Mouse (Mus musculus) adipocyte (in vitro differentiated cells): Measurements from ENCODE around the gene Trim31.
A peak's percentile ranks its signal among the peaks of the same experiment; 100 is the strongest.
"Not testable (repeated sequence)": the region's sequence is repeated elsewhere in the genome, so short reads cannot be mapped to it uniquely, and the experiment has no call there.

ENCODE experiments used
- DNase-seq: peaks from one replicate; pipeline ENCODE4 v3.0.0-alpha.2; 2016; ENCODE audit warnings: low spot score

Trim31 gene

DNA sequence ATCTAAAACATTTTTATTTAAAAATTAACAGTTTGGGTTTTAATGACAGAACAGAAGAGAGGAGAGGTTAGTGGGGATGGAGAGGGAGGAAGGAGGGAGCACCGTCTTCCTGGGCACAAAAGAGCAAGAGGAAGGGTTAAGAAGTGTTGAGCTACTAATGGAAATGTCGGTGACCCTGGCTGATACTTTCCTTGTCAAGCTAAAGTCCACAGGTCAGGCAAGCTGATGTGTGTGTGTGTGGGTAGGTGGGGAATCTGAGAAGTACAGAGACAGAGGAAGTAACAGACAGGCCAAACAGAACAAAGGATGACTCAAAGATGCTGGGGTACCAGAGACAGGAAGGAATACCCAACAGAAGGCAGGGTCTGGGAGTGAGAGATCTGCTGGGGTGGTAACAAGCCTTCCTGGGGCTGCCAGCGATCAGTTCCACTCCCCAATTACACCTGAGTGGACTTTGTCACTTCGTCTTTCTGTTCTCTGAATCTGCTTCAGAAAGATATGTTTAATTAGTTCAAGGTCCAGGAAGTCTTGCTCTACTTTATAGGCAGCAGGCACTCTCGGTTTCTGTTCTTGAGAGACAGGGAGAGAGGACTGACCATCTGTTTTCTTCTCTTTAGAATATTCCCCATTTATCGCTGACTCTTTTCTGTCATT is at the start of gene Trim31:
TSS of gene Trim31 (plus strand) at position 567 of the 654 bp plus-strand sequence.
- no peak for DNase-seq

DNA sequence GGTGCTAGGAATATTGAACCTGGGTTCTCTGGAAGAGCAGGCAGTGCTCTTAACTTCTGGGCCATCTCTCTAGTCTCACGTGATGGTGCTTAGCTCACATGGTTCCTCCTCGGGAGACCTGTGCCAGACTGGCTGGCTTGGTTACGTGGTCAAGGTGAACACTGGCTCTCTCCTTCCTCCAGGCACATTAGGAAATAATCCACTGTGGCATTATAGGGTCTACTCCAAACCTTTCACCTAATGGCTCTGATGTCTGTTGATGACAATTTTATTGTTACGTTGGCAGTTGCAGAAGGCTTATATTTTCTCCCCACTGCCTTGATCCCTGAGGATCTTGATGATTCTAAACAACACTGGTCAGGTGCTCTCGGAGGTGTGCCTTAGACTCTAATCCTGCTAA is 49.0 kb upstream of the Trim31 start:
- DNase-seq, result no peak

DNA sequence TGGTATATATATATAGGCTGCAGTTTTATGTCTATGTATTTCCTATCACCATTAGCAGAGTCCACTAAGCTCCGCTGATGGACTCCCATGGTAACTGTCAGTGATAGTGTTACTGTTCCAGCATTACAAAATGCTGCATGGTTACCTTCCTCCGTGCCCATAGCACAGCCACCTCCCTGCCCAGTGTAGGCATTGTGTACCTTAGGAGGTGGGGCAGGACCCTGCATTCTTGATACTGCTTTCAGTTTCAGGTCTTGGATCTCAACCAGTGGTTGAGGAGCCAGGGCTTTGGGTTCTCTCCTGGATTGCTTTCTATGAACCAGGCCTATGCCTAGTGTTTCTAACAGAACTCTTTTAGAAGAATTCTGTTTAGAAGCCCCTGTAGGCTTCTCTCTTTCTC is 47.9 kb upstream of the Trim31 start:
- no peak for DNase-seq

DNA sequence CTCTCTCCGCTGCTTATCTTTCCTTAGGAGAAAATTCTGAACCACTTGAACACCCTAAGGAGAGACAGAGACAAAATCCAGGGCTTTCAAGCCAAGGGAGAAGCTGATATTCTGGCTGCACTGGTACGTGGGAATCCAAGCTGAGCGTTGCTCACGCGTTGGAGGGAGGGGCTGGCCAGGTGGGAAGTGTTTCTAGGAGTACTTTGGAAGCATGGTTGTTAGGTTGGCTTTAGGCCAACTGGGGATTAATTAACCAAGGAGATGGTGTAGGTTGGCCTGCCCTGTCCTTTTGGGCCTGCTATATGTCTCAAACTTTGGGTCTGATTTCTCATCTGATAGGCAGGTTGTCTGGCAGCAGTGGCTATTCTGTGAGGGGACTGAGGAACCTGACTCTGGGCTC is 46.7 kb upstream of the Trim31 start:
- no peak for DNase-seq

DNA sequence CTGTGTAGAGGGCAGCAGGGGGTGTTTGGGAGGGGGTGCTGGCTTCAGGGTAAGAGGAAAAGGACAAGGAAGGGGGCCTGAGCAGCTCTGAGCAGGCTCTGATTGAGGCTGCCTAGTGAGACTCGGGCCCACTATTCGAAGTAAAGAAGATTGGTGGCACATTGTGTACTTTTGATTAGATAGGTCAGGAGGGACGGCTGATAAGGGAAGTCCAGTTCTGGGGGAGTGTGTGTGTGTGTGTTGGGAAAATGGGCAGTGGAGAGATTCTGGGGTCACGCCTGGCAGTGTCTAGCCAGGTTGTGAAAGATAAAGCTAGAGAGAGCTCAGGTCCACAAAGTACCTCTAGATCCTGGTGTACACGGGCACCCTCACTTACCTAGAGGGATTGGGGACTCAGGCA is 46.3 kb upstream of the Trim31 start:
- no peak for DNase-seq

DNA sequence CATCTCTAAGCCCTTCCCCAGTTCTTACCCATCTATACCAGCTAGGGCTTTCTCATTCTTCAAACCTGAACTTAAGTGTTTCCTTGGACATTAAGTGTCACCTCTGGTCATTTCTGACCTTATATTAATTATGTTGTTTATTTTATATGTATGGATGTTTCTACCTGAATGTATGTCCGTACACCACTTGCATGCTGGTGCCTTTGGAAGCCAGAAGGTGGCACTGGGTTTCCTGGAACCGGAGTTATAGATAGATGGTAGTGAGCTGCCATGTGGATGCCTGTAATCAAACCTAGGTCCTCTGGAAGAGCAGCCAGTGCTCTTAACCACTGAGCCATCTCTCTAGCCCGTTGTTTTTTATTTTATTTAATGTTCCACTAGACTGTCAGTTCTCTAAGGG is 42.4 kb upstream of the Trim31 start:
- DNase-seq, result no peak

DNA sequence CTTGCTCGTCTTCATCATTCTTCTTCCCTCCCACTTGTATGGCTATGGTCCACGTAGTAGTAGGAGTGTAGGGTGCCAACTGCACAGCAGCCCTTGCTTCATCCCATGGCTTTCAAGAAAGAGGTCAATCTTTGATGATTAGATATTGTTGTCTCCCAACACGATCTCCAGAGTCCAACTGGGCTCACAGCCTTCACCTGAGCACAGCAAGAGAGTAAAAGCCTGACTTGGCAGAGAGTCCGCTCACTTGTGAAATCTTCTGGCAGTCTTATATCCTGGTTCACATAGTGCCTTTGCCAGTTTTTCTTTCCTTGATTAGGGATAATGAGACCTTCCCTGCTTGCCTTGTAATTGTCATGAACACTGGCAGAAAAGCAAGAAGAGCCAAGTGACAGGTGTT is 41.7 kb upstream of the Trim31 start:
- peak; percentile 45 for DNase-seq

DNA sequence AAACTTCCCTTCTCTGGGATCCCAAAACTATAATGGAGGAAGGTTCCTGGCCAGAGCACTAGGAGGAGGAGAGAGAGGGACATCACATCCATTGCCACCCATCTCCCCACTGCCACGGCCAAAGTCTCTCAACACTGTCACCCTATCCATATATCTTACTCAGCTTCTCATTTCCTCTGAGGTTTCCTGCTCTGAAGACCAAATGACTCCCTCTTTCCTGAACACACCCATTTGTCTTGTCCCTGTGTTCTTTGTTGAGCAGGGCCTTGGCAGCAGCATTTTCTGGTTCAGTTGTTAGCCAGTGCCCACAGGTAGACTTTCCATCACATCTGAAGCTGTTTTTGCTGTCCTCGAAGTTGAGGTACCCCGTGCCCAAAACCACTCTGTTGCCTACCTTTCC is 39.7 kb upstream of the Trim31 start:
- DNase-seq, result no peak

DNA sequence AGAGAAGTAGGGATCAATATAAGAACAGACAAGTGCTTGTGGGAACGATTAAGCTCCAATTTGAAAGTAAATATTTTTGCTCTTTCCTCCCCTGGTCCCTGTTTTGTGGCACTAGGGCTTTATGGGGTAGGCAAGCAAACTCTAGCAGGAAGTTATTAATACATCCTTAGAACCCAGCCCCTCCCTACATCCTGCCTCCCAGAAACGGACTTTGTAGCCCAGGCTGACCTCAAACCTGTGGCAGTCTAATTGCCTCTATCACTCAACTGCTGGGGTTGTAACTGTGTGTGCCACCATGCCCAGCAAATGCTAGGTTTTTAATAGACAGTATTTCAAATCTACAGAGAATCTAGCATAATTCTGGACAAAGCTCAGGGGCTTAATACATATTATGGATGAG is 36.2 kb upstream of the Trim31 start:
- DNase-seq, result no peak

DNA sequence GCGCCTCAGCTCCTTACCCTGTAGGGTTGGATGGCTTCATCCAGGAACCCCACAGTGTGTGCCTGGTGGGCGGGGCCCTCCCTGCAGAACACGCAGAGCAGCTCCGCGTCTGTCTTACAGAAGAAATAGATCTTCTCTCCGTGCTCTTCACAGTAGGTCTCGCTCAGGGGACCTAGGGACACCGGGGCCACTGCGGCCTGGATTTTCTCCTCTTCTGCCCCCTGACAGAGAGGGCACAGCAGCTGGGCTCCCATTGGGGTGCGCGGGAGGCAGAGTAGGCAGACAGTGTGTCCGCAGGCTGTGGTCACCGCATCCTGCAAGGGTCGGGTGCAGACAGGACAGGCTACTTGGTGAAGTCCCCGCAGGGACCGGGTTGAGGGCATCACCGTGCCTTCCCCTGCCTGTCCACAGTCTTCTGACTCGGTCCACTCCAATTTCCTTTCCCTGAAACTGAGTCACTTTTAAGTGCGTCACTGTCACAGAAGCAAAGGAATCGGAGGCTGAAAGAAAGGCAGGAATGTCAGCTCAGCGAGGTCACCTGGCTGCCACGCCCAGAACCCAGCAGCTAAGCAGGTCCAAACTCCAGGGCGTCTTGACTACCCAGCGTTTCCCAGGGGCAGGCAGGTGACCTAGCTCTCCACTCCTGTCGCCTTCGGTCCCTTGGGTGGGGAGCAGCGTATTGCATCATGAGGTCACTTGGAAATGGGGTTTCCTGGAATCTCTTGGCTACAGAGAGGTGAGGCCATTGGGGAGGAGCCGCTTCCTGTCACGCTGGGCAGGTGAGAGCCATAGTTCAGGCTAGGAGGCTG is 31.0 kb upstream of the Trim31 start, which contains the start of gene Trim15:
TSS of gene Trim15 (minus strand) at position 492 of the 809 bp plus-strand sequence.
- no peak for DNase-seq

DNA sequence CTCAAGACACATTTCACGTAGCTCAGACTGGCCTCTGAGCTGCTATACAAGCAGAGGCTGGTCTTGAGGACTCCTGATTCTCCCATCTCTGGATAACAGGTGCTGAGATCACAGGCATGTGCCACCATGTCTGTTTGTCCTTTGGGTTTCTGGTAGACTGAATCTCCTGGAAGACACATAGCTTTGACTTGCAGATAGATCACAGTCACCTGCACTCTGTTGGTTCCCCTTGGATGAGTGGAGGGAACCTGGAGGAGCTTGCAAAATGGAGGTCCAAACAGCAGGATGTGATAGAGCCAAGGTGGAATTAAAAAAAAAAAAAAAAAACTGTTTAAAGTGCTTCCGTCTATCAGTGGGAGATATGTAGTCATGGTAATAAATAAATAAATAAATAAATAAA is 29.1 kb upstream of the Trim31 start:
- no peak for DNase-seq

DNA sequence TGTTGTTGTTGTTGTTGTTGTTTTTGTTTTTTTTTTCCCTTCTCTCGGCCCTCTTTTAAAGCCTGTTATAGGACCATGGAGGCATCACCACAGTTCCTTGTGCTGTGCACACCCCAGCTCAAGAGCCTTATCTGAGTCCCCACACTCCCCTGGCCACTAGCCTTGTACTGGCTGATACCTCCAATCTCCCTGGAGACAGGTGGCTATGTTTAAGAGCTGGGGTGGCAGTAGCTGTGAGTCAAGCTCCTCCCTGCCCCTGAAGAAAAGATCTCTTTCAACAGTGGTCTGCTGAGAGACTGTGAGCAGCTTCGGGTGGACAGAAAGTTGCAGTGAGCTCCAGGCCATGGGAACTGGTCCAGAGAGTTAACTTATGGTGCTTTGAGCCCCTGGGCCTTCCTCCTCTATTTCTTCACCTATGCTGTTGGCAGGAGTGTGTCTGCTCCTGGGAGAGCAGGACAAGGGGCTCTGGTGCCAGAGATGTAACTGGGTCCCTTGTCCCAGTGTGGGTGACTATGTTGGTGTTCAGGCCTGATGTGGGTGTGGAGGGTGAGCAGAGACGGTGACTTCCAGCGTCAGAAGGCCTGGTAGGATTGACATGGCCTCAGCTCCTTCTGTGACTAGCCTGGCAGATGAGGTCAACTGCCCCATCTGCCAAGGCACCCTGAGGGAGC is 28.5 kb upstream of the Trim31 start, which contains the start of gene Trim10:
TSS of gene Trim10 (plus strand) at position 291 of the 671 bp plus-strand sequence.
- no peak for DNase-seq

DNA sequence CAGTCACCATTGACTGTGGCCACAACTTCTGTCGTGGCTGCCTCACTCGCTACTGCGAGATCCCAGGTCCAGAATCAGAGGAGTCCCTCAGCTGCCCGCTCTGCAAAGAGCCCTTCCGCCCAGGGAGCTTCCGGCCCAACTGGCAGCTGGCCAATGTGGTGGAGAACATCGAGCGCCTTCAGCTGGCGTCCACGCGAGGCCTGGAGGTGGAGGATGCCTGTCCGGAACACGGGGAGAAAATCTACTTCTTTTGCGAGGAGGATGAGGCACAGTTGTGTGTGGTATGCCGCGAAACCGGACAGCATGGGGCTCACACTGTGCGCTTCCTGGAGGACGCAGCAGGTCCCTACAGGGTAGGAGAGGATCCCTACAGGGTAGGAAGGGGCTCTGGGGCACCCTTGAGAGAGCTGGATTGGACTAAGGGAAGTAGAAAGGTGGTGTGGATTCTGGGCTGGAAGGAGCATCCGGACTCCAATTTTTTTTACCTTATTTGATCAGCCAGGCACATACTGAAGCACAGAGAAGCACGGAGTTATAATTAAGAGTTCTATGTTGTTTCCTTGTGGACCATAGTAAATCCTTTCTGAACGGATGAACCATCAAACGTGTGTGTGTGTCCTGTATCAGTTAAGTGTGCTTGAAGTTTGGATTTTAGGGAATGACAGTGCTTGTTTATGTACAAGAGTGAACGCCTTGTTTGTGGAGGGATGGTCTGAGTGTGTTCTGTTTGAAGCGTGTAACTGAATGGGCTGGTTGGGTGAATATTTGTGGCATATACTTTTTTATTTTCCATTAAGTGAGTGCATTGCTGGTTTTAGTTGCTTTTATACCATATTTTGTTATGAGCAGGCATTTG is 27.7 kb upstream of the Trim31 start:
- no peak for DNase-seq

DNA sequence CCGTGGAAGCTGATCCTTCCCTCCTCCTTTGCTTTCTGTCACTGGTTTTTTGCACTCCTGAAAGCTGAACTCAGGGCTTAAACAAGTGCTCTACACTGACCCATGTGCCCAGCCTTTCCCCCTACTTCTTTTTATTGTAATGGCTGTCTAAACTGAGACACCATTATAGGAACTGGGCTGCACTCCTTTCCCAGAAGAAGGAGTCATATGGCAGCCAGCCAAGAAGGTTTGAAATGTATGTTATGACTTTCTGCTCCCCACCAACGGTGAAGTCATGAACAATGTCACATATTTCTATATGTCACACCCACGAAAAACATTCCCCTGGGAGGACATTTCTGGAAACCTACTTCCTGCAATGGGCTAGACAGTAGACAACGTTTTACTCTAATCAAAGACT is 23.3 kb upstream of the Trim31 start:
- no peak for DNase-seq

DNA sequence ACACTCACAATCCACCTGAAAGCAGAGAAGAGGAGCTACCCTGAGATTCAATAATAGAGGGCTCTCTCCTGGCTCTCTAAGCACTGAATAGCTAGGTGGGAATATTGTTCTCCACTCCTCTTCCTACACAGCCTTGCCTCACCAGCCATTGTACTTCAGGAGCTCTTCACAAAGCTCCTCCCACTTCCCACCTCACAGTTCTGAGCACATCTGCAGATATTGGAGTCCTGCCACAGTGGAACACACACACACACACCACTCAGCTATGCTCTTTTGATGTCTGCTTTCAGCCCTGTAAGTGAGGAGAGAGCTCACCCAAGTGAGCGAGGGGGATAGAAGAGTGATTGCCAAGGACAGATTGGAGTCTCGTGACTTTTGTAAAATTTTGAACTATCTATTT is 14.6 kb upstream of the Trim31 start:
- no peak for DNase-seq

DNA sequence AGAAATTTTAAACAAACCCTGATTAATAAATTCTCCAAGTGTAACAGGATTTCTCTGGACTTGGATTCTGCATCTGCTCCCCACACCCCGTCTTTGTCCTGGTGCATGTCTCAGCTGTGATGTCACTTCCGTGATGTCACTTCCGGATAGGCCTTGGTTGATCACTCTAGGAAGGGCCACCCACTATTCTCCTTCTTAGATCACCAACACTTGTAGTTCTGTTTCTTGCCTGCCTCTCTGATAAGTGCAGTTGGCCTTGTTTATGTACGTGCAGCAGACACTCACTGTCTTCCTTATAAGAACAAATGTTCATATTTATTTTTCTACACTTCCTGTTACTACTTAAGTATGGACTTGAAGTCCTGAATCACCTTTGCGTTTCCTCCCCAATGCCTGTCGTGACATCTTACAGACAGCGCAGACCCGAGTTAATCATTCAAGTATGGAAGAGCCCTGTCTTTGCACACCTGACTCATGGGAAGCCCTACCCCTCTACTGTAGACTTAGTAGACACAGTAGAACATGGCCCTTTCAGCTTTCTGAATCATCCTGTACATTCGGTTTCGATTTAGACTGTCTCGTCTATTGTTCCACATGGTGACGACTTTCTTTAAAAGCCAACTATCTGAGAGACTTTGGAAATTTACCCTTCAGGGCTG is 12.7 kb upstream of the Trim31 start:
- no peak for DNase-seq

DNA sequence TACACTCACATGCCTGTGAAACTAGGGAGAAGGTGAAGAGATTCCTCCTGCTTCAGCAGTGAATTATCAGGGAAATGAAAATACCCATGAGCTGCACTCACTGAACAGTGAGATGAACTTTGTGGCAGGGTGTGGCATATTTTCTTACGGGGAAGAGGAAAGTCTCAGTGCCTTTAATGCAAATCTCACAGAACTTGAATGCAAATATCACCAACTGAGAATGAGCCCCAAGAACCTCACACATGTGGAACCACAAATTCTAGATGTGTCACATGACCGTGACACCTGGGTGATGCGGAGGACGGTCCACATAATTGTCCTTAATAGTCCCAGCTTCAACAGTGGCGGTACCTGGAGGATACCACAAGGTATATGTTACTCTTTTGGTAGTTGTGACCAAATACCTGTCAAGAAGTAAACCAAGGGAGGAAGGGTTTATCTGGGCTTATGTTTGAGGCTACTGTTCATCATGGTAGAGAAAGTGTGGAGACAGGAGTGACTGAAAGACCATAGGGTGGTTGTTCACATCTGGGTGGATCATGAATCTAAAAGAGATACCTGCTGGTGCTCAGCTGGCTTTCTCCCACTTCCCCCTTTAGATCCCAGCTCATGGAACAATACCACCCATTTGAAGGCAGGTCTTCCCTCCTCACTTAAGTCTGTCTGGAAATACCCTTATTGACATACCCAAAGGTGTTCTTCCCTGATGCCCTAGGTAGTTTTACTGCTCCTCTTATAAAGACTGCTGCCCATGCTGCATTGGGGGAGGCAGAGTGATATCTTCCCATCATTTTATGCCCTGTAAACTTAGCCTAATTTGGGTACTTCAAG is 7.6 kb upstream of the Trim31 start, which contains the start of gene Trim40:
TSS of gene Trim40 (minus strand) at position 51 of the 831 bp plus-strand sequence.
- no peak for DNase-seq

DNA sequence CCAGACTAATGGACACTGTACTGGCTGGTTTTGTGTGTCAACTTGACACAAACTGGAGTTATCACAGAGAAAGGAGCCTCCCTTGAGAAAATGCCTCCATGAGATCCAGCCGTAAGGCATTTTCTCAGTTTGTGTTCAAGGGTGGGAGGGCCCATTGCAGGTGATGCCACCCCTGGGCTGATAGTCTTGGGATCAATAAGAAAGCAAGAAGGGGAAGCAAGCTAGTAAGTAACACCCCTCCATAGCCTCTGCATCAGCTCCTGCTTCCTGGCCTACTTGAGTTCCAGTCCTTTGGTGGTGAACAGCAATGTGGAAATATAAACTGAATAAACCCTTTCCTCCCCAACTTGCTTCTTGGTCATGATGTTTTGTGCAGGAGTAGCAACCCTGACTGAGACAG is 6.4 kb upstream of the Trim31 start:
- DNase-seq, result not testable (repeated sequence)

DNA sequence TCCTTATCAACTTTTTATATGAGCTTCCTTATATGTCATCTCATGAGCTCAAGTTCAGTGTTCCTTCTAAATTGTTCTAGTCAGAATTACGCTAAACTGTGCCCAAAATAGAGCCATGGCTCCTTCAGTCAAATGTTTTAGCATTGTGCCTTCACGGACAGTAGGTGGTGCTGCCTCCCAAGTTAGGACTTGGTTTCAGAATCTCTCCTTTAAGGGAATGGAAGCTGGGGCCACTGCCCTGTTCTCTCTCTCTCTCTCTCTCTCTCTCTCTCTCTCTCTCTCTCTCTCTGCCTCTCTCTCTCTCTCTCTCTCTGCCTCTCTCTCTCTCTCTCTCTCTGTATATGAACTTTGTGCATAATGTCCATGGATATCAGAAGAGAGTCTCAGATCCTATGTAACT is 5.6 kb upstream of the Trim31 start:
- DNase-seq, result peak; percentile 75

DNA sequence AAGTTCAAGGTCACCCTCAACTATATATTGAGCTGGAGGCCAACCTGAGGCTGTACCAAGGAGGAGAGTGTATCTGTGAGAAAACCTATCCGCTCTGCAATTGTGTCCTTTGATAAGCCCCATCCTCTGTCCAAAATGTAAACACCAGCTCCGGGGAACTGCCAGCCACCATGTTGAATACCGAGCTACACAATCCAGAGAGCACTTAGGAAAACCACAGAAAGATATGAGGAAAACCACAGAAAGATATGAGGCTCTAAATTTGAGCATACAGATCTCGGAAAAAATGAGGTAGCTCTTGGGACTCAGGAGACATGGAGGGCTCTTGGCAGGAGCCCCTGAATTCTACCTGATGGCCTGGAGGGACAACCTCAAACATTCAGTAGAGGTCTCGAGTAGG is 4.5 kb upstream of the Trim31 start:
- no peak for DNase-seq
